Mouse (Mus musculus) G1E (cell line): Measurements from ENCODE around the gene Opn4. TPM values are rescaled to one million over a fixed set of nuclear protein-coding genes. Genes with fewer than 3 reads are reported as not detected.

Experiments
- ATAC-seq: 2 replicates; pipeline ENCODE4 v1.8.0; 2016; ENCODE audit warnings: mild to moderate bottlenecking; ENCODE audit not compliant: insufficient number of reproducible peaks, poor library complexity, low FRiP score, severe bottlenecking; ENCODE audit errors: extremely low read depth
- DNase-seq: peaks from one replicate; pipeline ENCODE4 v3.0.0; 2012; ENCODE audit warnings: low spot score
- H3K27me3 ChIP-seq: 2 replicates; pipeline ENCODE4 v1.6.1; 2012; ENCODE audit warnings: mild to moderate bottlenecking, low read length, inconsistent platforms; ENCODE audit not compliant: insufficient read depth
- H3K36me3 ChIP-seq: replicated peaks from 2 replicates; pipeline ENCODE3; 2012; ENCODE audit warnings: mild to moderate bottlenecking, inconsistent platforms
- H3K4me1 ChIP-seq: 2 replicates; pipeline ENCODE4 v1.6.1; 2012; ENCODE audit warnings: low read depth, low read length, inconsistent platforms, mixed read lengths; ENCODE audit not compliant: insufficient read depth
- H3K4me3 ChIP-seq: 2 replicates; pipeline ENCODE4 v1.5.1; 2012; ENCODE audit warnings: low read depth, mild to moderate bottlenecking, inconsistent platforms, low read length, moderate library complexity, mixed read lengths
- H3K9me3 ChIP-seq: replicated peaks from 2 replicates; pipeline ENCODE4 v1.6.1; 2012; ENCODE audit warnings: inconsistent platforms
- CTCF ChIP-seq: IDR thresholded peaks from 2 replicates; pipeline ENCODE4 v1.5.1; 2012; ENCODE audit warnings: low read depth, low read length, inconsistent platforms, mixed read lengths
- GATA1 ChIP-seq: IDR thresholded peaks from 2 replicates; pipeline ENCODE4 v1.6.1; 2012; ENCODE audit warnings: borderline replicate concordance, low read length, inconsistent platforms, mixed read lengths
- GATA2 ChIP-seq: IDR thresholded peaks from 2 replicates; pipeline ENCODE4 v1.6.1; 2012; ENCODE audit warnings: low read depth, low read length, inconsistent platforms, borderline replicate concordance
- POLR2AphosphoS5 ChIP-seq: IDR thresholded peaks from 2 replicates; pipeline ENCODE4 v1.6.1; 2012; ENCODE audit warnings: low read depth, low read length, inconsistent platforms; ENCODE audit not compliant: insufficient replicate concordance
- TAL1 ChIP-seq: conservative IDR thresholded peaks from 2 replicates; pipeline ENCODE4 v1.6.1; 2012; ENCODE audit warnings: low read depth, low read length, inconsistent platforms, mixed read lengths
- polyA plus RNA-seq: library from polyadenylated mRNA; stranded (reverse); fragments of >175 nt; gene quantifications from 2 replicates; pipeline ENCODE4 v1.2.3, GENCODE M21; 2012
- total RNA-seq, 2 experiments: library from RNA; stranded (forward) in 1 of 2; stranded (reverse) in 1 of 2; fragments of 200-1000 nt in 1 of 2; fragments of >200 nt in 1 of 2; fragmentation: Nextera tagmentation in 1 of 2; gene quantifications; 2 replicates each; pipeline ENCODE4 v1.2.3; 2014 to 2017

Gene Opn4
- total and polyA plus RNA-seq, 3 experiments = 0.05 TPM; not detected in 2

- ATAC-seq (no peak), DNase-seq (no peak)
- Histone ChIP-seq H3K9me3 (no peaks in the 10 kb centered on the region), H3K4me3 (no peak overlapping the region), H3K36me3 (no peaks in the 10 kb centered on the region), H3K27me3 (peaks cover 7% of the 10 kb centered on the region; the same call in 1 of the 2 replicates), H3K4me1 (no peaks in the 10 kb centered on the region)
- no peak for TF ChIP-seq GATA1
- TF ChIP-seq GATA2 = no peak
- TF ChIP-seq TAL1 = no peak
- TF ChIP-seq CTCF = no peak
- no peak for TF ChIP-seq POLR2AphosphoS5
Observed at GRCm38 (mm10) chr14:34544545-34544944, 55.4 kb downstream of the Opn4 start.

- no peaks in the 10 kb centered on the region for H3K9me3 ChIP-seq
- TF ChIP-seq POLR2AphosphoS5 = no peak
- no peak for DNase-seq
- H3K27me3 ChIP-seq = peaks cover 5% of the 10 kb centered on the region; the same call in 1 of the 2 replicates
- no peaks in the 10 kb centered on the region for H3K36me3 ChIP-seq
- ATAC-seq = no peak
- no peaks in the 10 kb centered on the region for H3K4me1 ChIP-seq
- H3K4me3 ChIP-seq = no peak overlapping the region
Observed at GRCm38 (mm10) chr14:34544001-34544400, 55.9 kb downstream of the Opn4 start.

- Histone ChIP-seq H3K9me3 (no peaks in the 10 kb centered on the region), H3K27me3 (peaks cover 3% of the 10 kb centered on the region; the same call in 1 of the 2 replicates), H3K4me3 (no peak overlapping the region), H3K36me3 (no peaks in the 10 kb centered on the region), H3K4me1 (no peaks in the 10 kb centered on the region)
- TF ChIP-seq GATA2 (no peak), CTCF (no peak), GATA1 (no peak), TAL1 (no peak)
- DNase-seq = no peak
- ATAC-seq = no peak
Observed at GRCm38 (mm10) chr14:34543596-34543995, 56.3 kb downstream of the Opn4 start.

DNA sequence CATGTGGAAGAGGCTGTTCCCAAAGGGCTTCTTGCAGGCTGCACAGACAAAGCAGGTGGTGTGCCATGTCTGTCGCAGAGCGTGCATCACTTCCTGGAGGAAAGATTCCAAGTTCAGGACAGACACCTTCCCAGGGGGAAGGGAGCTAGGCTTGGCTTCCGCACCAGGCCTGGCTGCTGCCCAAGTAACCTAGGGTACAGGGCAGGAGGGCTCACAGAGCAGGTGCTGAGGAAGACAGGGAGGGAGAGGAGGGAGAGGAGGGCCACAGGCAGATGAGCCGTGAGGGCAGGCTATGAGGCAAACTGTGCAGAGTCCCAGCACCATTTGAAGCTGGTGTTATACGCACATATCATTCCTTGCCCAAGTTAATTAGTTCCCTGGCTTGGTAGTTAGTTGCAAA lies 58.0 kb downstream of the Opn4 start:
- ATAC-seq = no peak
- no peak for TF ChIP-seq GATA1
- no peak for TF ChIP-seq POLR2AphosphoS5
- TF ChIP-seq CTCF = no peak

DNA sequence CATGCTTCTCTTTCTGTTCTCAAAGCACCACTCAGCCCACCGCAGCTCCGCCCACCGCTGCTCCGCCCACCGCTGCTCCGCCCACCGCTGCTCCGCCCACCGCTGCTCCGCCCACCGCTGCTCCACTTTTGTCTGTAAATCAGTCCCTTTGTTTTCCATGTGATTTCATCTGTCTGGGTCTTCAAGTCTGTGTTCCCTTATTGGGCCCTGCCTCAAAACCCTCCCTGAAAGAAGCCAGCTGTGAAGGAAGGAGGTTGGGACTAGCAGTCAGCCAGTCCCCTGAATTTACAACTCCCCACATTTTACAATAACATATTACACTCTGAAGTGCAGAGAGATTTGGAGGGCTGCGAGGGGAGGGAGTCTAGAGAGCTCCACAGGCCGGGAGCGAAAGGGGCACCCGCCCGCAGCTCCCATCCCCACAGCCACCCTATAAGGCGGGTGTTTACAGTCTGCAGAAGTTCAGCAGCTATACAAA lies 59.2 kb downstream of the Opn4 start:
- no peak for DNase-seq
- Histone ChIP-seq H3K4me3 (no peak overlapping the region), H3K27me3 (no peaks in the 10 kb centered on the region), H3K36me3 (no peaks in the 10 kb centered on the region), H3K9me3 (no peaks in the 10 kb centered on the region), H3K4me1 (no peaks in the 10 kb centered on the region)
- TF ChIP-seq CTCF (no peak), GATA1 (no peak), TAL1 (no peak), GATA2 (no peak), POLR2AphosphoS5 (no peak)
- ATAC-seq = no peak

More for the DNA sequence above, 58.0 kb downstream of the Opn4 start:
- Histone ChIP-seq H3K27me3 (no peaks in the 10 kb centered on the region), H3K4me1 (no peaks in the 10 kb centered on the region), H3K4me3 (no peak overlapping the region), H3K9me3 (no peaks in the 10 kb centered on the region), H3K36me3 (no peaks in the 10 kb centered on the region)
- DNase-seq = no peak

Other genes starting within 250 kb of the Opn4 start
- not detected in 2 replicates for gene Fam25c, start 244.7 kb downstream of the Opn4 start, total RNA-seq (2014; fragmentation: Nextera tagmentation)
- gene Fam25c, start 244.7 kb downstream of the Opn4 start, total RNA-seq (2017) = not detected in 2 replicates
- not detected in 2 replicates for gene Fam25c, start 244.7 kb downstream of the Opn4 start, polyA plus RNA-seq
- gene Sncg, start 225.4 kb downstream of the Opn4 start, total RNA-seq (2014; fragmentation: Nextera tagmentation) = not detected in 2 replicates
- gene Sncg, start 225.4 kb downstream of the Opn4 start, total RNA-seq (2017) = 0.23 and 0.27 TPM in 2 replicates
- gene Sncg, start 225.4 kb downstream of the Opn4 start, polyA plus RNA-seq = not detected in 2 replicates
- gene Mmrn2, start 224.7 kb downstream of the Opn4 start, total RNA-seq (2014; fragmentation: Nextera tagmentation) = not detected in 2 replicates
- gene Mmrn2, start 224.7 kb downstream of the Opn4 start, total RNA-seq (2017) = 0.11 and 0.12 TPM in 2 replicates
- gene Mmrn2, start 224.7 kb downstream of the Opn4 start, polyA plus RNA-seq = 0.01 TPM in 2 replicates
- gene Bmpr1a, start 96.8 kb downstream of the Opn4 start, total RNA-seq (2014; fragmentation: Nextera tagmentation) = not detected in 2 replicates
- 0.06 and 0.11 TPM in 2 replicates for gene Bmpr1a, start 96.8 kb downstream of the Opn4 start, total RNA-seq (2017)
- not detected in 2 replicates for gene Bmpr1a, start 96.8 kb downstream of the Opn4 start, polyA plus RNA-seq
- not detected in 2 replicates for gene 9230112D13Rik, start 77.3 kb downstream of the Opn4 start, total RNA-seq (2014; fragmentation: Nextera tagmentation)
- not detected in 2 replicates for gene 9230112D13Rik, start 77.3 kb downstream of the Opn4 start, total RNA-seq (2017)
- not detected in 2 replicates for gene 9230112D13Rik, start 77.3 kb downstream of the Opn4 start, polyA plus RNA-seq
- not detected in 2 replicates for gene Ldb3, start 11.5 kb downstream of the Opn4 start, total RNA-seq (2014; fragmentation: Nextera tagmentation)
- 0.05 TPM in 1 of 2 replicates, not detected in the other for gene Ldb3, start 11.5 kb downstream of the Opn4 start, total RNA-seq (2017)
- not detected in 2 replicates for gene Ldb3, start 11.5 kb downstream of the Opn4 start, polyA plus RNA-seq
- gene Wapl, start 73.8 kb upstream of the Opn4 start, total RNA-seq (2014; fragmentation: Nextera tagmentation) = 283 and 301 TPM in 2 replicates
- gene Wapl, start 73.8 kb upstream of the Opn4 start, total RNA-seq (2017) = 210 and 238 TPM in 2 replicates
- gene Wapl, start 73.8 kb upstream of the Opn4 start, polyA plus RNA-seq = 29.9 and 32.6 TPM in 2 replicates
- not detected in 2 replicates for gene Grid1, start 220.0 kb upstream of the Opn4 start, total RNA-seq (2014; fragmentation: Nextera tagmentation)
- gene Grid1, start 220.0 kb upstream of the Opn4 start, total RNA-seq (2017) = 0.05 and 0.23 TPM in 2 replicates
- not detected in 2 replicates for gene Grid1, start 220.0 kb upstream of the Opn4 start, polyA plus RNA-seq